Mouse (Mus musculus) heart, embryonic 12.5 days (tissue): ENCODE measurements around the gene Grpel1. TPM values are rescaled to one million over a fixed set of nuclear protein-coding genes. Genes with fewer than 3 reads are reported as not detected.

Experiments used
- ATAC-seq: fragments of 200-750 bp; cut with Nextera tagmentation; 2 replicates; pipeline ENCODE4 v1.8.0; 2017; ENCODE audit warnings: moderate TSS enrichment, moderate library complexity; ENCODE audit not compliant: insufficient number of reproducible peaks, low FRiP score
- H3K27ac ChIP-seq: fragments of 300-500 bp; sonication (generic); 2 replicates; pipeline ENCODE4 v1.5.1; 2016; ENCODE audit warnings: mild to moderate bottlenecking, moderate library complexity; ENCODE audit not compliant: poor library complexity, severe bottlenecking
- H3K27me3 ChIP-seq: fragments of 300-500 bp; sonication (generic); replicated peaks from 2 replicates; pipeline ENCODE4 v1.6.1; 2016; ENCODE audit warnings: mild to moderate bottlenecking, moderate library complexity
- H3K36me3 ChIP-seq: fragments of 300-500 bp; sonication (generic); 2 replicates; pipeline ENCODE4 v1.6.1; 2016; ENCODE audit warnings: mild to moderate bottlenecking, moderate library complexity
- H3K4me1 ChIP-seq: fragments of 300-500 bp; sonication (generic); replicated peaks from 2 replicates; pipeline ENCODE4 v1.6.1; 2016; ENCODE audit warnings: mild to moderate bottlenecking
- H3K4me2 ChIP-seq: fragments of 300-500 bp; sonication (generic); 2 replicates; pipeline ENCODE4 v1.6.1; 2016; ENCODE audit warnings: mild to moderate bottlenecking, moderate library complexity
- H3K4me3 ChIP-seq: fragments of 300-500 bp; sonication (generic); 2 replicates; pipeline ENCODE4 v1.5.1; 2016; ENCODE audit warnings: mild to moderate bottlenecking
- H3K9ac ChIP-seq: fragments of 300-500 bp; sonication (generic); 2 replicates; pipeline ENCODE4 v1.6.1; 2016; ENCODE audit warnings: mild to moderate bottlenecking, moderate library complexity
- H3K9me3 ChIP-seq: fragments of 300-500 bp; sonication (generic); replicated peaks from 2 replicates; pipeline ENCODE4 v1.6.1; 2016; ENCODE audit warnings: mild to moderate bottlenecking, moderate library complexity
- WGBS: fragments of 180-500 bp; shearing (Covaris S2); methylation state at CpG from one replicate; pipeline ENCODE4 v1.1.7; 2016; 5-methylcytosine and 5-hydroxymethylcytosine counted together
- polyA plus RNA-seq: library from polyadenylated mRNA; unstranded; fragments of >200 nt; fragmentation: Nextera tagmentation; extraction: Ambion mirVana; gene quantifications from 2 replicates; pipeline ENCODE4 v1.2.1, GENCODE M21; 2016

Gene Grpel1
- polyA plus RNA-seq, 1 experiment from 2014 or later = 54.9 TPM

- H3K27ac ChIP-seq = no peak overlapping the region
- H3K9me3 ChIP-seq = no peaks in the 10 kb centered on the region
- H3K4me1 ChIP-seq = peaks cover 21% of the 10 kb centered on the region
- 55% methylated on average over 2 of the region's 2 CpGs for WGBS
- H3K36me3 ChIP-seq = no peaks in the 10 kb centered on the region
- no peak overlapping the region for H3K9ac ChIP-seq
- no peak overlapping the region for H3K4me3 ChIP-seq
- no peak for ATAC-seq
- peaks cover 10% of the 10 kb centered on the region; the same call in 1 of the 2 replicates for H3K27me3 ChIP-seq
- H3K4me2 ChIP-seq = no peak overlapping the region
Measured at GRCm38 (mm10) chr5:36461231-36461630, 3.6 kb upstream of the Grpel1 start.

GRCm38 (mm10) chr5:36462810-36463209 lies 2.0 kb upstream of the Grpel1 start:
- Histone ChIP-seq H3K27me3 (0 out of 2 replicates have a peak, but pooled peaks cover 4% of the 10 kb centered on the region), H3K4me2 (no peak overlapping the region), H3K9ac (no peak overlapping the region), H3K36me3 (peaks cover 5% of the 10 kb centered on the region; the same call in 1 of the 2 replicates), H3K9me3 (no peaks in the 10 kb centered on the region), H3K4me3 (no peak overlapping the region), H3K27ac (no peak overlapping the region), H3K4me1 (peaks cover 31% of the 10 kb centered on the region)
- 20% methylated on average over 7 of the region's 7 CpGs for WGBS
- ATAC-seq = no peak

- H3K4me1 ChIP-seq = peaks cover 37% of the 10 kb centered on the region
- no peak overlapping the region for H3K4me3 ChIP-seq
- H3K4me2 ChIP-seq = no peak overlapping the region
- no peaks in the 10 kb centered on the region for H3K27me3 ChIP-seq
- no peak overlapping the region for H3K9ac ChIP-seq
- no peak overlapping the region for H3K27ac ChIP-seq
- ATAC-seq = no peak
- WGBS = 60% methylated on average over 5 of the region's 5 CpGs
- H3K36me3 ChIP-seq = peaks cover 9% of the 10 kb centered on the region; the same call in 1 of the 2 replicates
- H3K9me3 ChIP-seq = no peaks in the 10 kb centered on the region
Measured at GRCm38 (mm10) chr5:36463391-36463790, 1.4 kb upstream of the Grpel1 start.

GRCm38 (mm10) chr5:36465889-36466288 lies 1.1 kb downstream of the Grpel1 start:
- peaks cover 38% of the 10 kb centered on the region for H3K4me1 ChIP-seq
- peak overlapping the region; percentile 74 for H3K4me3 ChIP-seq
- no peaks in the 10 kb centered on the region for H3K9me3 ChIP-seq
- H3K27me3 ChIP-seq = no peaks in the 10 kb centered on the region
- H3K9ac ChIP-seq = peak overlapping the region; percentile 85
- no peak overlapping the region; the same call in 1 of the 2 replicates for H3K27ac ChIP-seq
- peaks cover 33% of the 10 kb centered on the region for H3K36me3 ChIP-seq
- H3K4me2 ChIP-seq = peak overlapping the region; percentile 96
- ATAC-seq = no peak
- 23% methylated on average over 8 of the region's 8 CpGs for WGBS

GRCm38 (mm10) chr5:36471206-36471605 lies 6.4 kb downstream of the Grpel1 start:
- H3K9ac ChIP-seq = no peak overlapping the region
- WGBS = 92% methylated on average over 8 of the region's 8 CpGs
- no peak overlapping the region for H3K4me2 ChIP-seq
- no peaks in the 10 kb centered on the region for H3K27me3 ChIP-seq
- no peak for ATAC-seq
- peaks cover 75% of the 10 kb centered on the region for H3K36me3 ChIP-seq
- no peaks in the 10 kb centered on the region for H3K9me3 ChIP-seq
- no peak overlapping the region for H3K27ac ChIP-seq
- H3K4me3 ChIP-seq = no peak overlapping the region
- peaks cover 17% of the 10 kb centered on the region for H3K4me1 ChIP-seq

GRCm38 (mm10) chr5:36472876-36473655 lies 8.3 kb downstream of the Grpel1 start:
- no peaks in the 10 kb centered on the region for H3K27me3 ChIP-seq
- ATAC-seq = no peak
- no peak overlapping the region for H3K9ac ChIP-seq
- no peak overlapping the region for H3K4me2 ChIP-seq
- H3K36me3 ChIP-seq = peaks cover 74% of the 10 kb centered on the region
- WGBS = 84% methylated on average over 4 of the region's 4 CpGs
- no peak overlapping the region for H3K4me3 ChIP-seq
- H3K27ac ChIP-seq = no peak overlapping the region
- H3K4me1 ChIP-seq = peaks cover 5% of the 10 kb centered on the region; the same call in 1 of the 2 replicates
- H3K9me3 ChIP-seq = no peaks in the 10 kb centered on the region

- H3K27ac ChIP-seq = no peak overlapping the region
- no peaks in the 10 kb centered on the region for H3K27me3 ChIP-seq
- no peaks in the 10 kb centered on the region for H3K9me3 ChIP-seq
- H3K4me3 ChIP-seq = no peak overlapping the region
- 90% methylated on average over 5 of the region's 5 CpGs for WGBS
- peaks cover 6% of the 10 kb centered on the region for H3K4me1 ChIP-seq
- 0 out of 2 replicates have a peak, but pooled peaks have one; percentile 63 for ATAC-seq
- no peak overlapping the region for H3K9ac ChIP-seq
- no peak overlapping the region for H3K4me2 ChIP-seq
- peaks cover 64% of the 10 kb centered on the region for H3K36me3 ChIP-seq
Measured at GRCm38 (mm10) chr5:36474283-36474682, 9.5 kb downstream of the Grpel1 start.

- Histone ChIP-seq H3K4me3 (no peak overlapping the region), H3K9me3 (no peaks in the 10 kb centered on the region), H3K4me1 (peaks cover 26% of the 10 kb centered on the region), H3K9ac (no peak overlapping the region), H3K4me2 (no peak overlapping the region), H3K36me3 (peaks cover 38% of the 10 kb centered on the region), H3K27me3 (no peaks in the 10 kb centered on the region), H3K27ac (no peak overlapping the region)
- no peak for ATAC-seq
- 91% methylated on average over 3 of the region's 3 CpGs for WGBS
Measured at GRCm38 (mm10) chr5:36477486-36477885, 12.7 kb downstream of the Grpel1 start.

- Histone ChIP-seq H3K9me3 (no peaks in the 10 kb centered on the region), H3K27ac (no peak overlapping the region), H3K4me3 (no peak overlapping the region), H3K36me3 (peaks cover 28% of the 10 kb centered on the region), H3K4me1 (peaks cover 35% of the 10 kb centered on the region), H3K4me2 (no peak overlapping the region), H3K9ac (no peak overlapping the region), H3K27me3 (no peaks in the 10 kb centered on the region)
- WGBS = 79% methylated on average over 6 of the region's 6 CpGs
- no peak for ATAC-seq
Measured at GRCm38 (mm10) chr5:36478540-36479420, 14.0 kb downstream of the Grpel1 start.

- Histone ChIP-seq H3K9ac (no peak overlapping the region), H3K4me1 (peaks cover 37% of the 10 kb centered on the region), H3K36me3 (peaks cover 24% of the 10 kb centered on the region), H3K4me3 (no peak overlapping the region), H3K9me3 (no peaks in the 10 kb centered on the region), H3K4me2 (no peak overlapping the region), H3K27me3 (0 out of 2 replicates have a peak, but pooled peaks cover 1% of the 10 kb centered on the region), H3K27ac (no peak overlapping the region)
- no peak for ATAC-seq
- WGBS = 72% methylated on average over 2 of the region's 2 CpGs
Measured at GRCm38 (mm10) chr5:36479735-36480134, 14.9 kb downstream of the Grpel1 start.

GRCm38 (mm10) chr5:36480398-36480797 lies 15.6 kb downstream of the Grpel1 start:
- H3K27me3 ChIP-seq = peaks cover 8% of the 10 kb centered on the region
- no peak overlapping the region for H3K4me2 ChIP-seq
- H3K27ac ChIP-seq = no peak overlapping the region
- ATAC-seq = no peak
- peaks cover 19% of the 10 kb centered on the region for H3K36me3 ChIP-seq
- H3K9ac ChIP-seq = no peak overlapping the region
- no peaks in the 10 kb centered on the region for H3K9me3 ChIP-seq
- peaks cover 44% of the 10 kb centered on the region for H3K4me1 ChIP-seq
- WGBS = 91% methylated on average over 4 of the region's 4 CpGs
- H3K4me3 ChIP-seq = no peak overlapping the region
